Mouse (Mus musculus) monocyte, adult 2 months (primary cell): Measurements from ENCODE around the gene Itpr3.
A peak's percentile ranks its signal among the peaks of the same experiment; 100 is the strongest.

Experiments
- DNase-seq, 2 experiments: peaks; one replicate each; pipeline ENCODE4 v3.0.0; 2022; ENCODE audit warnings: low spot score in 2 of 2, low read depth in 1 of 2

The Itpr3 gene

DNA sequence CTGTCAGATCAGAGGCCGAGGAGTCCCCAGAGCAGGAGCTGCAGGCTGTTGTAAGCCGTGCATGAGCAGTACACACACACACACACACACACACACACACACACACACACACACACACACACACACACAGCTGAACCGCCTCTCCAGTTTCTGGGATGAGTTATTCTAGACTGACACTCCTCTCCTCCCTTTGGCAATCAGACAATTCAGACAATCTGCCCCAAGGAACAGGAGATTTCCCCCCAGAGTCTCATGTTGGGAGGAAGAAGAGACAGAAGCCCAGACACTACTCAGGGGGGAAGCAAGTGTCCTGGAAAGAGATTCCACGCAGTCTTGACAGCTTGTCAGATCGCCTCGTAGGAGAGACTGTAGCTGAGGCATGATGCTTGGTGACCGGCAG lies 82.2 kb downstream of the Itpr3 start:
- DNase-seq = no peak

DNA sequence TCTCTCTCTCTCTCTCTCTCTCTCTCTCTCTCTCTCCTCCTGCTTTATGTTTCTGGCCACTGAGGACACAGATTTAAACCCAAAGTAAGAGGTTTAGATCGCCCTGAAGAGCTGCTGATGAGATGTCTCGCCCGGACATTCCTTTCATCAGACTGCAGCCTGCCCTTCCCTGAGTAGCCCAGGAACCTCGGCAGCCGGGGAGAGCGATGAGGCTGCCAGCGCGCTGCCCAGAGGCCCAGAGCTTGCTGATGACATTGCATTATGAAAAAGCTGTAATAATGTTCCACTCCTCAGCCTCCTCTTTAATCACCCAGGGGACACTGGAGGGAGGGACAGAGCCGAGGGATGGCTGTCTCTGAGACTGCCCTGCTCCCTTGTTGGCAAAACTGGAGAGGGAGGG lies 83.2 kb downstream of the Itpr3 start:
- DNase-seq = no peak

DNA sequence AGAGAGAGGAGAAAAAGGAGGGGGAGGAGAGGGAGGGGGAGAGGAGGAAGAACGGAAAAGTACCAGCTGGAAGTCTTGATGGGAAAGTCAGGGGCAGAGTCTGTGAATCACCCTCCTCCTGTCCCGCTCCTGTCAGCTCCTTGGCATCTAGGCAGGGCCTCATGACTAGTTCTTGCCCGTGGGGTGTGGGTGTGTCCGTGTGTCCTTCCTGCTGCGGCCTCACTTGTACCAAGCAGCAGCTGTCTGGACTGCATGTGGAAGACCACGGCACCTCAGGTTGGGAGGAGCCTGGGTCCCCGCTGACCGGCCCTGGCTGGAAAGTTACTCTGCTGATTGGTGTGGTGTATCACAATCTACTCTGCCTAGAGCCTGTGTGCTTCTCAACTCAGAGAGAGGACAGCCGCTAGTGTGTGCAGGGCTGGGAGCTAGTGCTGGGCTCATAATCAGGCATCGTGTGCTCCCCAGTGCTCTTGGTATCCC lies 84.9 kb downstream of the Itpr3 start:
- no peak for DNase-seq

DNA sequence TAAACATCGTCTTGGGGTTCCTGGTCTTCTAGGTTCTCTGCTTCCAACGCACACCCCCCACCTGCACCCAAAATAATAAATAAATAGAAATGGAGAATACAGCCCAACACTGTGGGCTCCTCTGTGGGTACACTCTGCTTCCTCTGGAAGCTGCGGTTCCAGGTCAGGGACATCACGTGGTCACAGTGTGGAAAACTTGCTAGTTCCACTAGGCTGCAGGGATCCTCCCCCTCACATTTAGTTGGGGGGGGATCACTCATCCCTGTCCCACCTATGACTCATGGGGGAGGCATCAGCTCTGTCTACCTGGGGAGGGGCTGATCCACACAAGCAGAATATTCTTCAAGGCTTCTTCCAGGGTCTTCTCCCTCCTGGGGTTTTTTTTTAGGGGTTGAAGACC lies 87.0 kb downstream of the Itpr3 start:
- DNase-seq = no peak

DNA sequence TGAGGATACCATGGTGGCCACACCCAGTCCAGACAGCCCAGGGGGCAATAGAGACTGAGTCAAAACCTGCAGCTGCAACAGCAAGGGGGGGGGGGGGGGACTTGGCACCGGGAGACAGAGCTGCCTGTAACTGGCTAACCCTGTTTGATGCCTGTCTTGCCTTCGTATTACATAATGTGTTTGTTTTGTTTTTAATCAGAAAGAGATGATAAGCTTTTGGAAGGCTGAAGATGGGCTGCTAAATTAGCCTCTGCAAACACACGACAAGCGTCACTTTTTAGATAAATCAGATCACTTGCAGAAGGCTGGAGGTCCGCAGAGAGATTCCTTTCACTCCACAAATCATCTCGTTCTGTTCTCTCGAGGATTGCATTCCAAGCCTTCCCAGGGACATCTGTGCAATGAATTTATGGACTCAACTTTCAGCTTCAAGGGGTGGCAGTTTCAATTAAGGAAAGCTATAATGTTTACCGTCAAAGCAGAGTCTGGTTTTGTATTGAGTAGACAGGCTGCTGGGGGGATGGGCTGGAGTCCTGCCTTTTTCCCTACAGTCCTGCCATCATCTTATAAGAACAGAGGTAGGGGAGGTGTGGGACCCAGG lies 89.3 kb downstream of the Itpr3 start:
- DNase-seq = no peak

DNA sequence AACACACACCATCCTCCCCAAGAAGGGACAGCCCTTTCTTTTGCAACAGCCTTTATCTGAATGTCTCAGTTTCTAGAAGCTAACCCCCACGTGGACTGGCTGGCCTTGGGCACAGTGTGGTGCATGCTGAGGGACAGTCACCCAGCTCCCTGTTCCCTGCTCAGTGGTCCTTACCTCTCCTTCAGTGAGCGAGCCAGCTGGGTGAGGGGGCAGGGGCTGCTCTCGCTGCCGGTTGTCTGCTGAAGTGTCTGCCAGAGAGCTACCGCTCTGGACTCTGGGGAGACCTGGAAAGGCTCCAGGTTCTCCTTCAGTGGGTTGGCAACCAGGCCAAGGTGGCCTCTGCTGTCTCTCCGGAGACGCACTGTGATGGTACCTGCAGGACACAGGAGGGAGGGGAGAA lies 93.8 kb downstream of the Itpr3 start:
- DNase-seq = no peak

DNA sequence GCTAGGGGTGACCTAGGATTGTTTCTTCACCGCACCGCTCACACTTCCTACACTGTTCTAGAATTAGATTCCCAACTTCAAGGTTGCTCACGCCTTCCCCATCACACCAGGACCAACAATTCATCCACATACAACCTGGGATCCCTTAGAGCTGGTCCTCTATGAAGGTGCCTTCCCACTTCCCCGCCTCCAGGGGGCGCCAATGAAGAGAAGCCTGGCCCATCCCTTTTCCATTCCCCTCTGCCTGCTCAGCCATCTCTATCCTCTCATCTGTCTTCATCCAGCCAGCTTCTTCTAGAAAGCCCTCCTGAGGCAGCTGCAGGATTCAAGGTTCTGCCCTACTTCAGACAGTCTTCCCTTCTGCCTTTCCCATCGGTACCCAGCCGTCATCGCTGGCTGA lies 94.3 kb downstream of the Itpr3 start:
- DNase-seq = peak in 1 of 2 experiments; percentile 38

DNA sequence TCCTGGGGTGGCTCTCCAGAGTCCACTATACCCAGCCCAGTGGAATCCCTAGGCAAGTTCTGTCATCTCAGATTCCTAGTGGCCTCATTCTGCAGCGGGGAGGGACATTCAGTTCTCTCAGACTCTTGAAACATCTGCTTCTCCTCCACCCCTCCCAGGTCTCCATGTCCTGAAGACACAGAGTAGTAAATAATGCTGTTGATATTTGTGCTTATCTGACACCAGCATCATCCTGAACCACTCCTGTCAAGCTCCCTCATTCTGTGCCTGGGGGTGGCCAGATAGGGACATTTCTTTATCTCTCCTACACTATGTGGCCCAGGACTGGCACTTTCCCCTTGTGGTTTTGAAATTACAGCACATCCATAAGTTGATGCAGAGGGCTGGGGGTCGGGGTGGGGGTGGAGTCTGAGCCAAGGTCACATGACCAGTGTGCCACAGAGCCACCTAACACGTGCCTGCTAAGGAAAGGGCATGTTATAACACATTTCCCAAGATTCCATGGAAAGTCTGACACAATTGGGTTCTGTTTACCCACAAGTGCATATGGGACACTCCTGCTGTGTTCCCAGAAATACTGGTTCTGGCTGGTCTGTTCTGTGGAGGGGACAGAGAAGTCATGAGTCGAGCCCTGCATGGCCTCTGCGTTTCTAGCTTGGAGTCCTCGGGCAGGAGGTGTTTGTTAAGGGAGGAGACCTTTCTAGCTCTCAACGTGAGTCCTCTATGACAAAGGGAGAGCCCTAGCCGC lies 96.0 kb downstream of the Itpr3 start:
- no peak for DNase-seq

DNA sequence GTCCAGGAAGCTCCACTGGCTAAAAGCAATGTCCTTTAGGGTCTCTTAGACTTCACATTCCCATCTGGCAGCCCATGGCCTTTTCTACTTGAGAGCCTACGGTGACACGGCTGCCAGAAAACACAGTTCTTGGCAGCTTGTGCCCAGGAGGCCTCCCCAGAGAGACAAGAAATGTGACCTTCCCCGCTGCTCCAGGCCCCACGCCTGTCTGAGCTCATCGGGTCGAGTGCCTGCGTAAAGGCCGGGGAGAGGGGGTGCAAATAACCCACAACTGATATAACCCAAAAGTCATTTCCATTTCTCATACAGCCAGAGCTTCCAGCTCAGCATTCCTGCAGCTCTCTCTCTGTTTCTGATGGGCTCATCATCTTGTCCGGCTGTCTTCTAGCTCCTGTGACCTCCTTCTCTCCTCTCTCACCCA lies 96.7 kb downstream of the Itpr3 start:
- no peak for DNase-seq

DNA sequence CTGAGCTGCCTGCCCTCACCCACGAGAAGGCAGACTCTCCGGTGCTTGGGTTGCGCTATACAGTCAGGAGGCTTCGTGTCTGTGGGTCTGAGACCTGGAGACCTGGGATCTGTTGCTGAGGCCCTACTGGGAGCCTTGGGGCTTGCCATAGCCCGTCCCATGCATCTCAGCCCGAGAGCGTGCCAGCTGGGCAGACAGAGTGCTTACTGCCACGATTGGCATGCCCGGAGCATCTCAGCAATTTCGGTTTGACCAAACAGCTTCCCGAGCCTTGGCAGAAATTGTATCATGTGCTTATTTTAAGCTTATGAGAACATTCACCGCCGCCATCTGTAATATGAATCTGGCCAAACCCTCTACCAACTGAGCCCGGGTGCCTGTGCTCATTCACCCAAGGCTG lies 97.2 kb downstream of the Itpr3 start:
- no peak for DNase-seq

DNA sequence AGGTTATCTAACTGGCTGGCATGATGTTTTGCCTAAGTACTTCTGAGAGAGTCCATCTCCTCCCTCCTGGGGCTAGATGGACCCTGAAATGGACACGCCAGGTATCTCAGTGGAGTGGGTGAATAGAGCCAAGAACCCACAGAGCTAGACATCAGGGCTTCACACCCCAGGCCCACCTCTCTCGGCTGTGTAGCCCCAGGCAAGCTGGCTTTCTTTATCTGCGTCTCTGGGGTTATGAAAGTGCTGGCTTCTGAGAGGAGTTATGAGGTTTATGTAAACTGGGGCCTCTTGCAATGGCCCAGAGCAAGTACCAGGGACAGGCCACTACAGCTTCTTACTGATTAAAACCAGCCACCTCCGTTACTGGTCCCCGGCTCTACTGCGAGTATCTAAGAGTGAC lies 97.8 kb downstream of the Itpr3 start:
- no peak for DNase-seq

DNA sequence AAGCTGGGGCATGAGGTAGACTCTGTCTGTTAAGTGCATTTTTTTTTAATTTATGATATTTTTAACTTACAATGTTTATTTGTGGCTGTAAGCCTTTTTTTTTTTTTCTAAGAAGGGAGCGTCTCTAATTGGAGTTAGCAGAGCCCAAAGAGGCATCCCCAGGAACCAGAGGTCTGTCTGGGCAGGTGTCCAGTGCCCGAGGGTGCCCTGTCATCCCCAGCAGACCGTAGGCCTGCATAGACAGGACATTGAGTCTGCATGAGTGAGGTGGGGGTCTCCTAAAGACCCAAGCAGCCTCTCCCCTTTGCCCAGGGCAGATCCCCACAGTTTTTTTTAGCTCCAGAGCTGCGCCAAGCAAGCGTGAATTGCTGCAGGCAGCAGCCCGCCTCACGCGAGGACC lies 98.6 kb downstream of the Itpr3 start:
- no peak for DNase-seq

DNA sequence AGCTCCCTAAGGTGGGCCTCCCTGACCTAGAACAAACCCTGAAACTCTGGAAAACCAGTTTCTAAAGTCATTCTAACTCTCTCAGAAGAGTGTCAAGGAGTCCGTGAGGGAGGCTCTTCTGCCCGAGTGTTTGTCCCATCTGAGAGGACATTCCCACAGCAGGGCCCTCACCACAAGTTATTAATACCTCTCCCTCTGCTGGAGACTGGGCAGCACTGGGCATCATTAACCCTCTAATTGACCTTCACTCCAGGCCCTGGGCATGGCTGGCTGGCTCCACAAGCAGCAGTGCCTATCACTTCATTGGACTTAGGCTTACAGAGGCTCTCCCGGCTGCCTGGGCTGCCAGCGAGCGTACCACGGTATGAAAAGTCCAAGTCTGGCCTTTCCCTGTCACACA lies 101.3 kb downstream of the Itpr3 start:
- no peak for DNase-seq

DNA sequence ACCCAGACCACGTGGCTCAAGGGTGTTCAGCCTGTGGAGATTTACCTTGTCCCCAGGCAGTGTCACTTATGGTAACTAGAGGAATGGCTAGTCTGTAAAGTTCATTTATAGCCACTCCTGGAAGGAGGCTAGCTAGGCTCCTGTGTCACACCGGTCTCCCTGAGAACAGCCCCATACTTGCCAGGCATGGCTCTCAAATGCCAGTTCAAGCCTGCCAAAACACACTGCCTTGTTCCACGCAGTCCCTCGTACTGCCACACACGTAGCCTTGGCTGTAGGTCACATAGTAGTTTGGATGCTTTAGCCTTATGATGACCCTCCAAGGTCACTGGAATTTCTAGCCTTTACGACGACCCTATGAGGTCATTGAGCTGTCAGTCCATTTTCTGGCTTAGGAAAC lies 102.1 kb downstream of the Itpr3 start:
- no peak for DNase-seq

DNA sequence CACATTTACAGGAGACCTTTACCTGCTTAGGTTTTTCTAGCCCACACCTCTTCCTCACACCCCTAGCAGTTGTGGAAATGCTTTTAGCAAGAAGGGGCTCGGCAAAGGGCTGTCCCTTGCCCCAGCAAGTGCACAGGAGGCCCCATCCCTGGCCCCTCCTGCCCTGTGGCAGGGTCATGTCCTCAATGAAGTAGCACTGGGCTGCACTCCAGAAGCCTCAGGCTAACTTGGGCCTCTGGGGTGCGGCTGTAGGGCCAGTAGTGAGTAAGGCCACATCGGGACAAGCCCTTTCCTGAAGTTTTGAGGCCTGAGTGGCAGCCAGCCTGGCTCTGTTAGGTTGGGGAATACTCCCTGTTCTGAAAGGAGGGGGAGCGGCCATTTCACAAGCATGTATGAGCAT lies 103.8 kb downstream of the Itpr3 start:
- no peak for DNase-seq

DNA sequence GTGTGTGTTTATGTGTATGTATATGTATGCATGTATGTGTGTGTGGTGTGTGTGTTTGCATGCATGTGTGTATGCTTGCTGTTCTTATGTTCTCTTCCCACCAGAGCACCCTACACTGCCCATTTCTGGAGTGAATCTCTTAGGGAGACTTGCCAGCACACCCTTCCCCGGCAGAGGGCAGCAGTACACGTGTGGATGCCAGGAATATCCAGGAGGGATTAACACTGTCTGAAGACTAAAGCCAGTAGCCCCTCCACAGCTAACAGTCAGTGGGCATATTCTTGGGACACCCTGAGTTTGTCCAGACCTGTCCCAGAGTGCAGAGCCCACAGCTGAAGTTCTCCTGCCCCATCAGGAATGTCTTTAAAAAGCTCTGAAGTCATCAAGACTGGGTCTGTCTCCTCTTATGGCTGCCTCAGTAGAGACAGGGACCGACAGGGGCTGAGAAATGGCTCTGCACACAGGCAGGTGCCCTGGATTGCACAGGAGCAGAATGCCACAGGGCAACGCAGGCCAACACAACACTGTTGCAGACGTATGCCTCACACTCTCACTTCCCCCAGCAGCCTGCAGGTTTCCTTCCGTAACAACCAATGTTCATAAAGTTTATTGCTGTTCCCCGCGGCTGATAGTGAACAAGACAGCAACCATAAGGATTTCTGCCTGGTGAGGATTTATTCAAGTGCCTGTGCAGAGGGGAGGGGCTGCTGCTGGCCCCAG lies 108.1 kb downstream of the Itpr3 start:
- no peak for DNase-seq

DNA sequence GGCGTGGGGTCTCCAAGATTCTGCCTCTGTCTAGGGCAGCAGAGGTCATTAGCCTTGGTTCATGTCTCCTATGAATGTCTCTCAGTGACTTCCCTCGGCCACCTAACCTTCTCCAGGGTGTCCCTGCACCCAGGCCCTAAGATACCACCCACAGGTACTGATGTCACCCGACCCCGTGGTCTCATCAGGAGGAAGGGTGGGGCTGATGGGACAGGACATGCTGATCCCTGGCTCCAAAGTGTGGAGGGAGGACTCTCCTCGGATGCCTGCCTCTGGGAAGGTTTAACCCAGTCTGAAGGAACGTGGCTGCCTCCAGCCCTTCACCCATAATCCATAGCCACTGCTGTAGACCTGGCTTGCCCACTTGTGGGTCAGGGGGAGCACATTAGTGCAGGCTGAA lies 109.8 kb downstream of the Itpr3 start:
- no peak for DNase-seq

DNA sequence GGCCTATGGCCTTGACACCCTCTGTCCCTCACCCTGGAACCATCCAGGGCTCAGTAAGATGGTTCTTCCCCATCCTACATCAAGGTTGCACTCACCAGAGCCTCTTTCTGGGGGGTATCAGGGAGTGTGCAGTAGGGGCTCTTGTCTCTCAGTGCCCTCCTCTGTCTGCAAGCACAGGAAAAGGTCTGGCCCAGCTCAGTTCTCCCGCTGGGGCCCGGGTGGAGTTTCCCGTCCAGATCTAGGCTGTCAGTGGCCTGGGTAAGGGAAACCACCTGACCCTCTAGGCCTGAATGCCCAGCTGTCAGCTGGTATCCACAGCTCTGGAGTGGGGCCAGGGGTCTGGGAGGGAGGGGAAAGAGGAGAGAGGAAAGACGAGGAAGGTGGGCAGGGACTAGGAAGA lies 110.4 kb downstream of the Itpr3 start, which contains the start of gene Ip6k3:
Gene Ip6k3, minus strand, starts transcription at position 251 of the 400 bp plus-strand sequence.
- no peak for DNase-seq

DNA sequence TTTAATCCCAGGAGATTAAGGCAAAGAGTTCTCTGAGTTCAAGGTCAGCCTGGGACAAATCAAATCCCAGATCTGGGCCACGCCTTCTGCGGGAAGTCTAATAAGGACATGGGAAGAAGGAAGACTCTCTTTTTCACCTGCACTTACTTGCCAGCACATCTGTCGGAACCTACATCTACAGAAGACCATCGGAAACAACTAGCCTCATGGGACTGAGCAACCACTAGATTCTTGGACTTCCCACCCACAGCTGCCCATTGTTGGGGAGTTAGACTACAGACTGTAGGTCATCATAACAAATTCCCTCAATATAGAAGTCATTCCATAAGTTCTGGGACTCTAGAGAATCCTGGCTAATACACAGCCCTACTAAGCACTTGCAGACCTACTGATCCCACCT lies 111.5 kb downstream of the Itpr3 start:
- no peak for DNase-seq

DNA sequence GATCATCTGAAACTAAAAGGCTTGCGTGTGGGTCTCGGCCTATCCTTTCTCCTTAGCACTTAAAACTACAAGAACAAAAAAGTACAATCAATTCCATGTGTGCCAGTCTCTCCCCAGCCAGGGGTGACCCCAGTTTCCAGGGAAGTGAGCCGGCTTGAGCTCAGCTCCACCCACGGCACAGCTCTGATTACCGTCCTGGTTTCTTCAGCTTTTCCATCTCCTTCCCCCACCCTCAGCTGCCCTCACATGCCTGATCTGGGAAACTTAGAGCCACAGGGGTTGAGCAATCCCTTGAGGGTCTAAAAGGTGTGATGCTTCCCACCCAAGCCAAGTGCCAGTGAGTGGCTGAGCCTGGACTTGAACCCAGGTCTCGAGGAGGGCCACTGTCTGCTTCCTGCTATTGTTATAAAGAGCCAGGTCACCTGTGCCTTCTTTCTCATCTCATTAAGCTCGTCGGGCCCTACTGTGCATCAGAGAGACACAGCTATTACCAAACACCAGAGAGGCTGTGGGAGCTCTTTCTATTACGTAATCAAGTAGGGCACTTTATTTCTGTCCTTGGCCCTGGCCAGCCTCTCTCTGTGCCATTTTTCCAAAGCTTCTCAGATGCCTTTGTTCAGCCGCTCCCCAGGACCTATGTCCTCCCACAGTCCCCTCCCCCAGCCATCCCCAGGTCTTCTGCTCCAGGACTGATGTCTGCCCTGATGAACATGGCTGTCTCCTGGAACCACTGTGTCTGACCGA lies 113.0 kb downstream of the Itpr3 start:
- no peak for DNase-seq

DNA sequence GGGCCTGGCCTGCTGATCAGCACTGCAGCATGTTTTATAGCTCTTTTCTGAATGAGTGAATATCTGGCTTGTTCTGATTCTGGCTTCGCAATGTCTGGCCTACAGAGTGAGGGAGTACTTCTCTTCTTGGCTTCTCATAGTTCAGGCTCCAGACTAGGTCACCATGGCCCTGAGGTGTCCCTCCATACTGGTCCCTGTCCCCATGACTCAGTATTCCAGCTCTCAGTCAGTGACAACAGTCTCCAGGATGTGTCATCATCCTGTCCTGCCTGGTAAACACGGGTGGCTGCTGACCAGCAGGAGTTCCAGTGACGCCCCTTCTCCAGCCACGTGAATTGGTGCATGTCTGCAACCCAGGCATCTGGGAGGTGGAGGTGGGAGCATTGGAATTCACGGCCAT lies 114.0 kb downstream of the Itpr3 start:
- no peak for DNase-seq
